Mouse (Mus musculus) heart, embryonic 13.5 days (tissue): Measurements from ENCODE around the gene D330020A13Rik. TPM values are rescaled to one million over a fixed set of nuclear protein-coding genes. Genes with fewer than 3 reads are reported as not detected.

Experiments used
- ATAC-seq: fragments of 200-750 bp; cut with Nextera tagmentation; 2 replicates; pipeline ENCODE4 v1.8.0; 2017; ENCODE audit warnings: moderate TSS enrichment; ENCODE audit not compliant: insufficient number of reproducible peaks, low FRiP score, low TSS enrichment; ENCODE audit errors: extremely low read depth
- H3K27ac ChIP-seq: fragments of 300-500 bp; sonication (generic); replicated peaks from 2 replicates; pipeline ENCODE4 v1.5.1; 2015; ENCODE audit warnings: moderate library complexity, mild to moderate bottlenecking, inconsistent platforms
- H3K27me3 ChIP-seq: fragments of 300-500 bp; sonication (generic); replicated peaks from 2 replicates; pipeline ENCODE4 v1.6.1; 2015; ENCODE audit warnings: mild to moderate bottlenecking, inconsistent platforms
- H3K36me3 ChIP-seq: fragments of 300-500 bp; sonication (generic); 2 replicates; pipeline ENCODE4 v1.6.1; 2015; ENCODE audit warnings: mild to moderate bottlenecking, inconsistent platforms
- H3K4me1 ChIP-seq: fragments of 300-500 bp; sonication (generic); 2 replicates; pipeline ENCODE4 v1.6.1; 2015; ENCODE audit warnings: inconsistent platforms
- H3K4me2 ChIP-seq: fragments of 300-500 bp; sonication (generic); 2 replicates; pipeline ENCODE4 v1.6.1; 2015; ENCODE audit warnings: inconsistent platforms, mild to moderate bottlenecking, moderate library complexity
- H3K4me3 ChIP-seq: fragments of 300-500 bp; sonication (generic); 2 replicates; pipeline ENCODE4 v1.5.1; 2015; ENCODE audit warnings: moderate library complexity, mild to moderate bottlenecking, inconsistent platforms
- H3K9ac ChIP-seq: fragments of 300-500 bp; sonication (generic); 2 replicates; pipeline ENCODE4 v1.6.1; 2015; ENCODE audit warnings: inconsistent platforms, mild to moderate bottlenecking, moderate library complexity
- H3K9me3 ChIP-seq: fragments of 300-500 bp; sonication (generic); 2 replicates; pipeline ENCODE4 v1.6.1; 2016; ENCODE audit warnings: inconsistent platforms
- WGBS: fragments of 180-500 bp; shearing (Covaris S2); methylation state at CpG from one replicate; pipeline ENCODE4 v1.1.7; 2015; ENCODE audit warnings: mixed read lengths; 5-methylcytosine and 5-hydroxymethylcytosine counted together
- polyA plus RNA-seq: library from polyadenylated mRNA; unstranded; fragments of >200 nt; fragmentation: Nextera tagmentation; extraction: Ambion mirVana; gene quantifications from 2 replicates; pipeline ENCODE4 v1.2.1, GENCODE M21; 2015

D330020A13Rik gene
- polyA plus RNA-seq, 1 experiment from 2014 or later: not detected

- H3K4me1 ChIP-seq: peaks cover 5% of the 10 kb centered on the region; the same call in 1 of the 2 replicates
- H3K9me3 ChIP-seq: no peaks in the 10 kb centered on the region
- H3K4me3 ChIP-seq: no peak overlapping the region
- no peaks in the 10 kb centered on the region for H3K36me3 ChIP-seq
- peaks cover 28% of the 10 kb centered on the region for H3K27me3 ChIP-seq
- no peak overlapping the region for H3K9ac ChIP-seq
- H3K27ac ChIP-seq: no peak overlapping the region
- ATAC-seq: no peak
- no peak overlapping the region for H3K4me2 ChIP-seq
- WGBS: 19% methylated on average over 6 of the region's 6 CpGs
Observed at GRCm38 (mm10) chr6:120301137-120301536, 7.0 kb downstream of the D330020A13Rik start.

- peak overlapping the region; percentile 64 for H3K9ac ChIP-seq
Observed at GRCm38 (mm10) chr6:120302755-120303316, 8.7 kb downstream of the D330020A13Rik start.

DNA sequence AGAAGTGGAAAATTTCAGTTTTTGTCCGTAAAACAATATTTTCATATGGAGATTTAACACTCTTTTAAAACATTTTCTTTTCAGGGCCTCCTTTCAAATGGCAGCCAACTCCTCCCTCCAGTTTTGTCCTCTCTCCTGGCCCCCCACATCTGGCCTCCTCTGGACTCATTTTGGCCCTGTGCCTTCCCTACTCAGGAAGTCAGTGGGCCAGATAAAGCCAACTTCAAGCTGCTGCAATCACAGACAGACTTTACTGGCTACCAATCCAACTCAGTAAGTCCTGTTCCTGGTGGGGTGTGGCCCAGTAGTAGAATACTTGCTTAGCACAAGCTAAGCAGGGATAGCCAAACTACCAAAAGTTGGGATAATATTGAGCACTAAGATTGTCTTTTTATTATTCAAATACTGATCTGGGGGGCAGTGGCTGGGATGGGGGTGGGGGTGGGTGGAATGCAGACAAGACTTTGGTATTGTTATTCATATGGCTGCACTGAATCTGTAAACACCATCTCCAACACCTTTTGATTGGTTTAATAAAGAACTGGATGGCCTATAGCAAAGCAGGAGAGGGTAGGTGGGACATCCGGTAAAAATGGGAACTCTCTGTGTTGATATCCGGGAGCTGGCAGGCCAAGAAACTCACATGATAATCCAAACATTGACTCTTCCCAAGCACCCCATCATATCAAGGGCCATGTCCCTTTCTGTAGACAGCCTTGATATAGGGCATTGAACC is 12.9 kb downstream of the D330020A13Rik start:
- H3K27me3 ChIP-seq: peaks cover 23% of the 10 kb centered on the region; the same call in 1 of the 2 replicates
- H3K4me1 ChIP-seq: peaks cover 33% of the 10 kb centered on the region
- ATAC-seq: no peak
- no peak overlapping the region for H3K4me3 ChIP-seq
- H3K27ac ChIP-seq: no peak overlapping the region
- WGBS: 72% methylated on average over 3 of the region's 3 CpGs
- no peak overlapping the region for H3K9ac ChIP-seq
- H3K36me3 ChIP-seq: no peaks in the 10 kb centered on the region
- no peaks in the 10 kb centered on the region for H3K9me3 ChIP-seq
- H3K4me2 ChIP-seq: no peak overlapping the region

More at GRCm38 (mm10) chr6:120302755-120303316, 8.7 kb downstream of the D330020A13Rik start:
- peaks cover 26% of the 10 kb centered on the region; the same call in 1 of the 2 replicates for H3K27me3 ChIP-seq
- ATAC-seq: no peak
- WGBS: 13% methylated on average over 16 of the region's 16 CpGs
- H3K9me3 ChIP-seq: no peaks in the 10 kb centered on the region
- peak overlapping the region; percentile 33 for H3K4me3 ChIP-seq
- H3K4me2 ChIP-seq: peak overlapping the region; percentile 62
- H3K4me1 ChIP-seq: peaks cover 15% of the 10 kb centered on the region
- H3K27ac ChIP-seq: no peak overlapping the region
- no peaks in the 10 kb centered on the region for H3K36me3 ChIP-seq

DNA sequence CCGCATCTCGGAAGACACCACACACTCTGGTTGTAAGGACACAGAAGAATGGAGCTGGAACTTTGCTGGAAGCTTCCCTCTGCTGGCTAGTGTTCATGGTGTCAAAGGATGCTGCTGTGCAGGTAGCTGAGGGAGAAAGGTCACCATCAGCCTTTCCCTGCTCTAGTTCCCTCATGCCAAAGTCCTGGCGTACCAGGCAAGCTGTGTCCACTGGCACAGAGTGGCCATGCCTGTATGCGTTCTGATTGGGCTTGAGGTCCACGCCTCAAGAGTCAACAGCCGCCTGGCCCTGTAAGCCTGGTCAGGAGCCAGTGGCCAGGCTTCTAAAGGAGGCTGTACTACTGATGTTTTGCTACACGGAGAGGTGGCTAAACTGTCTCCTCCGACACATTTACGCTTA is 15.2 kb downstream of the D330020A13Rik start:
- Histone ChIP-seq H3K27me3 (peaks cover 10% of the 10 kb centered on the region; the same call in 1 of the 2 replicates), H3K27ac (peak overlapping the region; percentile 51), H3K4me1 (peaks cover 28% of the 10 kb centered on the region), H3K4me3 (0 out of 2 replicates have a peak overlapping the region, but pooled peaks have one; percentile 6), H3K9me3 (no peaks in the 10 kb centered on the region), H3K4me2 (peak overlapping the region; percentile 48), H3K36me3 (no peaks in the 10 kb centered on the region), H3K9ac (no peak overlapping the region)
- ATAC-seq: no peak
- 44% methylated on average over 9 of the region's 9 CpGs for WGBS

DNA sequence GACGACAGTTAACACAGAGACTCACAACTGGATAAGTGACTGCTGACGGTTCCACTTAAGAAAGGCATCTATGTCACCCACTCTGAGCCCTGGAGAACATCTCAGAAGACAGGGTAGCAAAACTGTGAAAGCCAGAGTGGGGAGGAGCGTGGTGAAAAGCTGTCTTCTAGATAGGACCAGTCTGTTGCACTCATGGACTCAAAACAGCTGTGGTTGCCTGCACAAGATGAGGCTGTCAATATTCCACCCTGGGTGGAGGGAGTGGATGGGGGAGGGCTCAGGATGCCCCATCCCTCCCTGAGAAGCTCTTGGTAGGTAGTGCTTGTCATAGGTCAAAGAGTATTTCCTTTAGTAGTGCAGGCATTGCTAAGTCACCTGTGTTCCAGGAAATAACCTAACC is 15.6 kb downstream of the D330020A13Rik start:
- no peaks in the 10 kb centered on the region for H3K36me3 ChIP-seq
- WGBS: 28% methylated on average over 3 of the region's 3 CpGs
- H3K27me3 ChIP-seq: peaks cover 9% of the 10 kb centered on the region; the same call in 1 of the 2 replicates
- ATAC-seq: no peak; the same call in 1 of the 2 replicates
- peaks cover 28% of the 10 kb centered on the region for H3K4me1 ChIP-seq
- H3K4me3 ChIP-seq: 0 out of 2 replicates have a peak overlapping the region, but pooled peaks have one; percentile 6
- peak overlapping the region; percentile 51 for H3K27ac ChIP-seq
- peak overlapping the region; percentile 48 for H3K4me2 ChIP-seq
- H3K9ac ChIP-seq: no peak overlapping the region
- no peaks in the 10 kb centered on the region for H3K9me3 ChIP-seq

GRCm38 (mm10) chr6:120312443-120312842 is 18.3 kb downstream of the D330020A13Rik start:
- no peaks in the 10 kb centered on the region for H3K9me3 ChIP-seq
- 0 out of 2 replicates have a peak, but pooled peaks cover 2% of the 10 kb centered on the region for H3K27me3 ChIP-seq
- no peaks in the 10 kb centered on the region for H3K36me3 ChIP-seq
- H3K4me1 ChIP-seq: peaks cover 18% of the 10 kb centered on the region
- H3K4me2 ChIP-seq: no peak overlapping the region
- H3K4me3 ChIP-seq: no peak overlapping the region
- no peak overlapping the region for H3K27ac ChIP-seq
- WGBS: 79% methylated on average over 5 of the region's 5 CpGs
- no peak overlapping the region for H3K9ac ChIP-seq
- ATAC-seq: no peak

- no peak overlapping the region for H3K4me2 ChIP-seq
- ATAC-seq: no peak
- WGBS: 74% methylated on average over 11 of the region's 11 CpGs
Observed at GRCm38 (mm10) chr6:120318303-120318940, 24.3 kb downstream of the D330020A13Rik start.

DNA sequence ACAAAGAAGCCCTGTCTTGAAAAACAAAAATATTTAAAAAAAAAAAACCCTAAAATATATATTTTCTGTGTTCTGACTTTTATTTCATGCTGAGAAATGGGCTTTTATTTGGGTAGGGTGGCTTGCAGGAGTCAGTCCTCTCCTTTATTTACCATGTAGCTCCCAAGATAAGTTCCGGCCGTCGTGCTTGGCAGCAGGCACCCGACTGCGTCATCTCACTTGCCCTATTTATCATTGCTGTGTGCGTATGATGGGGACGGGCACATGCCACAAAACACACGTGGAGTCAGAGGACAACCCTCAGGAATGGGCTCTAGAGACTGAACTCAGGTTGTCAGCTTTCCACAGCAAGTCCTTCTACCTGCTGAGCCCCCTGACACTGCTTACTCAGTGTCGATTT is 25.0 kb downstream of the D330020A13Rik start:
- Histone ChIP-seq H3K9me3 (no peaks in the 10 kb centered on the region), H3K9ac (no peak overlapping the region), H3K27ac (no peak overlapping the region), H3K4me2 (no peak overlapping the region), H3K27me3 (no peaks in the 10 kb centered on the region), H3K36me3 (peaks cover 8% of the 10 kb centered on the region; the same call in 1 of the 2 replicates), H3K4me1 (no peaks in the 10 kb centered on the region), H3K4me3 (no peak overlapping the region)
- 82% methylated on average over 9 of the region's 9 CpGs for WGBS
- ATAC-seq: no peak

More at GRCm38 (mm10) chr6:120318303-120318940, 24.3 kb downstream of the D330020A13Rik start:
- no peaks in the 10 kb centered on the region for H3K27me3 ChIP-seq
- H3K9me3 ChIP-seq: no peaks in the 10 kb centered on the region
- H3K4me1 ChIP-seq: no peaks in the 10 kb centered on the region
- H3K4me3 ChIP-seq: no peak overlapping the region
- no peak overlapping the region for H3K27ac ChIP-seq
- no peak overlapping the region for H3K9ac ChIP-seq
- H3K36me3 ChIP-seq: 0 out of 2 replicates have a peak, but pooled peaks cover 2% of the 10 kb centered on the region

GRCm38 (mm10) chr6:120320369-120320768 is 26.2 kb downstream of the D330020A13Rik start:
- Histone ChIP-seq H3K27ac (no peak overlapping the region), H3K36me3 (peaks cover 18% of the 10 kb centered on the region), H3K9ac (no peak overlapping the region), H3K9me3 (no peaks in the 10 kb centered on the region), H3K4me3 (no peak overlapping the region), H3K27me3 (no peaks in the 10 kb centered on the region), H3K4me1 (no peaks in the 10 kb centered on the region), H3K4me2 (no peak overlapping the region)
- 45% methylated on average over 2 of the region's 2 CpGs for WGBS
- no peak for ATAC-seq

GRCm38 (mm10) chr6:120324295-120324927 is 30.2 kb downstream of the D330020A13Rik start:
- WGBS: 29% methylated on average over 6 of the region's 6 CpGs
- Histone ChIP-seq H3K9me3 (no peaks in the 10 kb centered on the region), H3K4me3 (no peak overlapping the region), H3K4me2 (no peak overlapping the region), H3K4me1 (no peaks in the 10 kb centered on the region), H3K27me3 (no peaks in the 10 kb centered on the region), H3K36me3 (peaks cover 38% of the 10 kb centered on the region), H3K9ac (no peak overlapping the region), H3K27ac (no peak overlapping the region)
- no peak for ATAC-seq

DNA sequence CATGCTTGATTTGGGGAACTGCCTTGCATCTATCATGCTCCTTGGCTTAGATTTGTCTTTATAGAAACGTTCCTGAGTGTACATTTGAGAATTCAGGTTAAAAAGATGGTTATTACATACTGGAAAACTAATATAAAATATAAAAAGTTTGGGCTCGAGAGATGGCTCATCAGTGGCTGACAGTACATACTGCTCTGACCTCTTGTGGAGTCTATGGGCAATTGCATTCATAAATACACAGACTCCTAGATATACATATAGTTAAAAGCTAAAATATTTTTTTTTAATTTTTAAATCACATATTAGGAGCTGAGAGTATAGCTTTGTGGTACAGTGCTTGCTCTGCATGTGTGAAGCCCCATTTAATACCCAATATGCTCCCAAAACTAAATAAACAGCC is 38.2 kb downstream of the D330020A13Rik start:
- H3K4me3 ChIP-seq: no peak overlapping the region
- H3K4me1 ChIP-seq: no peaks in the 10 kb centered on the region
- H3K27me3 ChIP-seq: no peaks in the 10 kb centered on the region
- H3K9me3 ChIP-seq: no peaks in the 10 kb centered on the region
- no peak overlapping the region for H3K9ac ChIP-seq
- no peak overlapping the region for H3K27ac ChIP-seq
- WGBS: 70% methylated on average over 2 of the region's 2 CpGs
- no peak for ATAC-seq
- no peak overlapping the region for H3K4me2 ChIP-seq
- peaks cover 88% of the 10 kb centered on the region for H3K36me3 ChIP-seq
